Mouse (Mus musculus): ENCODE results near the gene Dach1. TPM values are rescaled to one million over a fixed set of nuclear protein-coding genes. Genes with fewer than 3 reads are reported as not detected.

Gene Dach1
- polyA plus RNA-seq, 1 experiment from 2014 or later, result 15.4 TPM

GRCm38 (mm10) chr14:97983251-97983650, 186.3 kb downstream of the Dach1 start:
- Histone ChIP-seq H3K4me3 (no peak overlapping the region), H3K36me3 (replicated peaks) (no peaks in the 10 kb centered on the region)
- 73% methylated on average over 3 of the region's 3 CpGs for WGBS

GRCm38 (mm10) chr14:97982676-97983075, 186.9 kb downstream of the Dach1 start:
- no peaks in the 10 kb centered on the region for H3K36me3 ChIP-seq (replicated peaks)
- peaks cover 56% of the 10 kb centered on the region for H3K4me1 ChIP-seq
- no peak for DNase-seq (ENCODE audit: extremely low spot score, low spot score)
- 0 out of 2 replicates have a peak, but pooled peaks cover 3% of the 10 kb centered on the region for H3K27me3 ChIP-seq (ENCODE audit: poor library complexity, severe bottlenecking)
- no peak overlapping the region for H3K27ac ChIP-seq
- WGBS, result 88% methylated on average over 6 of the region's 6 CpGs
- no peaks in the 10 kb centered on the region for H3K9me3 ChIP-seq
- H3K4me3 ChIP-seq, result no peak overlapping the region

More at GRCm38 (mm10) chr14:97983251-97983650, 186.3 kb downstream of the Dach1 start:
- Histone ChIP-seq H3K27me3 (ENCODE audit: poor library complexity, severe bottlenecking) (0 out of 2 replicates have a peak, but pooled peaks cover 3% of the 10 kb centered on the region), H3K9me3 (no peaks in the 10 kb centered on the region), H3K27ac (no peak overlapping the region), H3K4me1 (peaks cover 50% of the 10 kb centered on the region)
- DNase-seq (ENCODE audit: extremely low spot score, low spot score), result no peak

- Histone ChIP-seq H3K9me3 (no peaks in the 10 kb centered on the region), H3K36me3 (replicated peaks) (no peaks in the 10 kb centered on the region), H3K27ac (0 out of 2 replicates have a peak overlapping the region, but pooled peaks have one; percentile 8), H3K27me3 (ENCODE audit: poor library complexity, severe bottlenecking) (0 out of 2 replicates have a peak, but pooled peaks cover 3% of the 10 kb centered on the region), H3K4me1 (peaks cover 74% of the 10 kb centered on the region), H3K4me3 (no peak overlapping the region)
- DNase-seq (ENCODE audit: extremely low spot score, low spot score), result no peak
- WGBS, result 14% methylated on average over 4 of the region's 4 CpGs
Measured at GRCm38 (mm10) chr14:97980879-97981278, 188.7 kb downstream of the Dach1 start.

- H3K27ac ChIP-seq, result no peak overlapping the region
- no peak overlapping the region for H3K4me3 ChIP-seq
- no peak for DNase-seq (ENCODE audit: extremely low spot score, low spot score)
- peaks cover 79% of the 10 kb centered on the region for H3K4me1 ChIP-seq
- WGBS, result 22% methylated on average over 1 of the region's 1 CpGs
- 0 out of 2 replicates have a peak, but pooled peaks cover 3% of the 10 kb centered on the region for H3K27me3 ChIP-seq (ENCODE audit: poor library complexity, severe bottlenecking)
- no peaks in the 10 kb centered on the region for H3K36me3 ChIP-seq (replicated peaks)
- H3K9me3 ChIP-seq, result no peaks in the 10 kb centered on the region
Measured at GRCm38 (mm10) chr14:97976091-97976490, 193.5 kb downstream of the Dach1 start.

- no peaks in the 10 kb centered on the region for H3K9me3 ChIP-seq
- no peak for DNase-seq (ENCODE audit: extremely low spot score, low spot score)
- H3K27me3 ChIP-seq (ENCODE audit: poor library complexity, severe bottlenecking), result 0 out of 2 replicates have a peak, but pooled peaks cover 3% of the 10 kb centered on the region
- no peak overlapping the region for H3K27ac ChIP-seq
- H3K36me3 ChIP-seq (replicated peaks), result no peaks in the 10 kb centered on the region
- 76% methylated on average over 7 of the region's 7 CpGs for WGBS
- H3K4me3 ChIP-seq, result no peak overlapping the region
- H3K4me1 ChIP-seq, result peaks cover 73% of the 10 kb centered on the region
Measured at GRCm38 (mm10) chr14:97975447-97975846, 194.1 kb downstream of the Dach1 start.

- H3K27me3 ChIP-seq (ENCODE audit: poor library complexity, severe bottlenecking), result no peaks in the 10 kb centered on the region
- DNase-seq (ENCODE audit: extremely low spot score, low spot score), result no peak
- no peaks in the 10 kb centered on the region for H3K9me3 ChIP-seq
- H3K27ac ChIP-seq, result no peak overlapping the region
- H3K4me1 ChIP-seq, result peaks cover 30% of the 10 kb centered on the region
- H3K36me3 ChIP-seq (replicated peaks), result no peaks in the 10 kb centered on the region
- no peak overlapping the region for H3K4me3 ChIP-seq
- WGBS, result 82% methylated on average over 2 of the region's 2 CpGs
Measured at GRCm38 (mm10) chr14:97964543-97965069, 205.0 kb downstream of the Dach1 start.

- no peaks in the 10 kb centered on the region for H3K27me3 ChIP-seq (ENCODE audit: poor library complexity, severe bottlenecking)
- H3K27ac ChIP-seq, result no peak overlapping the region
- H3K4me3 ChIP-seq, result no peak overlapping the region
- no peaks in the 10 kb centered on the region for H3K36me3 ChIP-seq (replicated peaks)
- no peaks in the 10 kb centered on the region for H3K9me3 ChIP-seq
- H3K4me1 ChIP-seq, result peaks cover 31% of the 10 kb centered on the region
- 67% methylated on average over 6 of the region's 6 CpGs for WGBS
- DNase-seq (ENCODE audit: extremely low spot score, low spot score), result no peak
Measured at GRCm38 (mm10) chr14:97963624-97964023, 205.9 kb downstream of the Dach1 start.

GRCm38 (mm10) chr14:97956356-97956755, 213.2 kb downstream of the Dach1 start:
- H3K4me1 ChIP-seq, result peaks cover 34% of the 10 kb centered on the region
- WGBS, result 89% methylated on average over 1 of the region's 1 CpGs
- H3K4me3 ChIP-seq, result no peak overlapping the region
- no peak overlapping the region for H3K27ac ChIP-seq
- H3K36me3 ChIP-seq (replicated peaks), result no peaks in the 10 kb centered on the region
- DNase-seq (ENCODE audit: extremely low spot score, low spot score), result no peak
- H3K27me3 ChIP-seq (ENCODE audit: poor library complexity, severe bottlenecking), result no peaks in the 10 kb centered on the region
- H3K9me3 ChIP-seq, result no peaks in the 10 kb centered on the region

GRCm38 (mm10) chr14:97945471-97945870, 224.1 kb downstream of the Dach1 start:
- Histone ChIP-seq H3K27ac (no peak overlapping the region), H3K9me3 (no peaks in the 10 kb centered on the region)
- 46% methylated on average over 2 of the region's 2 CpGs for WGBS

GRCm38 (mm10) chr14:97944643-97945268, 224.8 kb downstream of the Dach1 start:
- Histone ChIP-seq H3K27ac (no peak overlapping the region), H3K27me3 (ENCODE audit: poor library complexity, severe bottlenecking) (no peaks in the 10 kb centered on the region), H3K4me3 (no peak overlapping the region), H3K4me1 (peaks cover 13% of the 10 kb centered on the region; the same call in 1 of the 2 replicates), H3K9me3 (no peaks in the 10 kb centered on the region), H3K36me3 (replicated peaks) (peaks cover 8% of the 10 kb centered on the region; the same call in 1 of the 2 replicates)
- 66% methylated on average over 9 of the region's 9 CpGs for WGBS
- no peak for DNase-seq (ENCODE audit: extremely low spot score, low spot score)

More at GRCm38 (mm10) chr14:97945471-97945870, 224.1 kb downstream of the Dach1 start:
- no peak for DNase-seq (ENCODE audit: extremely low spot score, low spot score)
- Histone ChIP-seq H3K4me3 (no peak overlapping the region), H3K27me3 (ENCODE audit: poor library complexity, severe bottlenecking) (no peaks in the 10 kb centered on the region), H3K4me1 (peaks cover 13% of the 10 kb centered on the region; the same call in 1 of the 2 replicates), H3K36me3 (replicated peaks) (peaks cover 8% of the 10 kb centered on the region; the same call in 1 of the 2 replicates)

- no peak overlapping the region for H3K27ac ChIP-seq
- no peak for DNase-seq (ENCODE audit: extremely low spot score, low spot score)
- no peak overlapping the region for H3K4me3 ChIP-seq
- peaks cover 13% of the 10 kb centered on the region; the same call in 1 of the 2 replicates for H3K4me1 ChIP-seq
- WGBS, result 95% methylated on average over 2 of the region's 2 CpGs
- H3K9me3 ChIP-seq, result no peaks in the 10 kb centered on the region
- H3K36me3 ChIP-seq (replicated peaks), result peaks cover 8% of the 10 kb centered on the region; the same call in 1 of the 2 replicates
- H3K27me3 ChIP-seq (ENCODE audit: poor library complexity, severe bottlenecking), result no peaks in the 10 kb centered on the region
Measured at GRCm38 (mm10) chr14:97942361-97942760, 227.2 kb downstream of the Dach1 start.

GRCm38 (mm10) chr14:97896622-97897021, 272.9 kb downstream of the Dach1 start:
- H3K27me3 ChIP-seq (ENCODE audit: poor library complexity, severe bottlenecking), result no peaks in the 10 kb centered on the region
- DNase-seq (ENCODE audit: extremely low spot score, low spot score), result no peak
- peaks cover 18% of the 10 kb centered on the region for H3K36me3 ChIP-seq (replicated peaks)
- 94% methylated on average over 3 of the region's 3 CpGs for WGBS
- H3K27ac ChIP-seq, result no peak overlapping the region
- no peak overlapping the region for H3K4me3 ChIP-seq
- H3K4me1 ChIP-seq, result no peaks in the 10 kb centered on the region
- H3K9me3 ChIP-seq, result no peaks in the 10 kb centered on the region

- Histone ChIP-seq H3K27ac (no peak overlapping the region), H3K27me3 (ENCODE audit: poor library complexity, severe bottlenecking) (no peaks in the 10 kb centered on the region), H3K9me3 (no peaks in the 10 kb centered on the region), H3K4me1 (no peaks in the 10 kb centered on the region), H3K4me3 (no peak overlapping the region), H3K36me3 (replicated peaks) (no peaks in the 10 kb centered on the region)
- 55% methylated on average over 1 of the region's 1 CpGs for WGBS
- DNase-seq (ENCODE audit: extremely low spot score, low spot score), result no peak
Measured at GRCm38 (mm10) chr14:97881976-97882375, 287.6 kb downstream of the Dach1 start.
